Mouse (Mus musculus) spleen, adult 2 months (tissue): ENCODE data around the gene Ifnar2.

Experiments used
- CTCF ChIP-seq: fragments of 200-500 bp; IDR thresholded peaks from 2 replicates; pipeline ENCODE4 v1.5.1; 2011; ENCODE audit warnings: mild to moderate bottlenecking, inconsistent platforms; ENCODE audit not compliant: insufficient read depth, insufficient read length, insufficient replicate concordance; ENCODE audit errors: extremely low read depth
- POLR2A ChIP-seq: fragments of 200-500 bp; IDR thresholded peaks from 2 replicates; pipeline ENCODE4 v1.6.1; 2011; ENCODE audit warnings: low read depth, low read length, inconsistent platforms

DNA sequence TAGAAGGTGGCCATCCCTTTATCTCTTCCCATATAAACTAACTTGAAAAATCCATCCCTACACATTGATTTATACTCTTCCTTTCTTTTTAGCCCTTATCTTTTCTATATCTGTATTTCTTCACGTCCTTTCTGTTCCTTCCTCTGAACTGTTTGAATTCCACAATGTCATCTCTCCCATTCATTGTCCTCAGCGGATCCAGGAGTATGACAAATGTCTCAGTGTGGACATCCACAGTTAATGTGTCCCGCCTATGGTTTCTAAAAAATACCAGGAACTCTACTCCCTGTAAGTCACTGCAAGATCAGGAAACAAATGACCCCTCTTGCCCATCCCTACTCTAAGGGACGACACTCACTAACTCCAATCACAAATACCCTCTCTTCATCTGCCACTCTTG, 11.6 kb downstream of the Ifnar2 start:
- TF ChIP-seq POLR2A, result no peak
- TF ChIP-seq CTCF, result no peak
